Mouse (Mus musculus): ENCODE measurements at regions not wholly inside any gene's neighbourhood (a gene's known extent, or its start where the extent isn't known, plus 50 kb on each side); places are given as distances from the start of the nearest gene placed in this dataset.

DNA sequence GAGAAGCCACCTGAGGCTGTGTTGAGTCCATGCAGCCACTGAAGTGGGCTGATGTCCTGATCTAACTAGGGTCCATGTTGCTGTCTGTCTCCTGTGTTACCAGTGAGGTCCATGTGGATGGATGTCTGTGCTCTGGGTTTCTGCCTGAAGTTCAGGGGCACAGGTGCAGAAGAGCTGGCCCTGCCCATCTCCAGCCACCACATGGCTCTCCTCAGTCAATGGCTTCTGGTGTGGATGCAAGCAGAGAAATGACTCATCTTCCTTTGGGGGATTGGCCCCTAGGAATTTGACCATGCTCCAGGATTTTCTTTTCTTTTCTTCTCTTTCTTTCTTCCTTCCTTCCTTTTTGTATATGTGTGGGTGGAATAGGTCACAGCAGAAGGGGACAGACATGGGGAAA, 66.8 kb upstream of the Tgif1 start:
- H3K4me1 ChIP-seq (ENCODE audit: control insufficient read depth, insufficient read depth, low read length), result no peaks in the 10 kb centered on the region
- H3K27me3 ChIP-seq (ENCODE audit: control insufficient read depth, insufficient read depth, low read length), result no peaks in the 10 kb centered on the region
- no peak overlapping the region for H3K4me3 ChIP-seq (replicated peaks; ENCODE audit: insufficient read depth, low read depth, low read length)
- no peak for DNase-seq
- H3K27ac ChIP-seq (ENCODE audit: insufficient read depth, low read length), result no peak overlapping the region
- no peak for TF ChIP-seq POLR2A (IDR thresholded peaks at IDR 0.05; ENCODE audit: borderline replicate concordance, insufficient read depth, low read length)
- no peak for TF ChIP-seq CTCF (IDR thresholded peaks at IDR 0.05; ENCODE audit: borderline replicate concordance, insufficient read depth, low read depth, low read length)

DNA sequence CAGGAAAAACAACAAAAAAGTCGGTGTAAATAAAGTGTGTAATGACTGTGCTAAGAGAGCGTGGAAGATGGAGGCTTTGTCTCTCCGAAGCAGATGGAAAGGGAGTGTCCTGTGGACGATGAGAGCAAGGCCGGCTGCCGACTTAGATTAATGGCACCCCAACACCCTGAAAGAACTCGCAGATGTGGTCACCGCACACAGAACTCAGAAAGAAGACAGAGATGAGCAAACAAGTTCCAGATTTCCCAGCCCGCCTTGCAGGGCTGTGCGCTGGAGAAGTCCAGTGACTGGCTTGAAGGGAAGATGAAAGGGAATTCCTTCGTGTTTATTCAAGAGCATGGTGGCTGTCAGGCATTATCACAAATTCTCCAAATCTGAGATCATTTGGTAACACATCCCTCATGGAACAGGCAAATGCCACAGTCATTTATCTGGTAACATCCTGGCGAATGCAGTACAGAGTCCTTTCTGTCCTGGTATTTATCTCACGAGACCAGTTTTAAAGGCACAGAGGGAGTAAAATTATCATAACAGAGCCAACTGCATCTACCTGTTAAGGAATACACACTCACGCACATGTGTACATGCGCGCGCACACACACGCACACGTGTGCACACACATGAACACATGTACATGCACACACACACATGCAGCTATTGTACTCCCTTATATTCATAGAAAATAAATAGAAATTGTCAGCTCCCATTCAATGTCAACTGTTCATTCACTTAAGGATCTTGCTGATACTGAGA, 64.0 kb upstream of the Tgif1 start:
- Histone ChIP-seq H3K27me3 (ENCODE audit: control insufficient read depth, insufficient read depth, low read length) (no peaks in the 10 kb centered on the region), H3K27ac (ENCODE audit: insufficient read depth, low read length) (no peak overlapping the region), H3K4me3 (replicated peaks; ENCODE audit: insufficient read depth, low read depth, low read length) (no peak overlapping the region), H3K4me1 (ENCODE audit: control insufficient read depth, insufficient read depth, low read length) (no peaks in the 10 kb centered on the region)
- DNase-seq, result no peak
- 77% methylated on average over 19 of the region's 19 CpGs for WGBS
- TF ChIP-seq POLR2A (IDR thresholded peaks at IDR 0.05; ENCODE audit: borderline replicate concordance, insufficient read depth, low read length), result no peak
- TF ChIP-seq CTCF (IDR thresholded peaks at IDR 0.05; ENCODE audit: borderline replicate concordance, insufficient read depth, low read depth, low read length), result no peak

- Histone ChIP-seq H3K4me3 (replicated peaks; ENCODE audit: insufficient read depth, low read depth, low read length) (no peak overlapping the region), H3K27me3 (ENCODE audit: control insufficient read depth, insufficient read depth, low read length) (no peaks in the 10 kb centered on the region), H3K27ac (ENCODE audit: insufficient read depth, low read length) (no peak overlapping the region), H3K4me1 (ENCODE audit: control insufficient read depth, insufficient read depth, low read length) (no peaks in the 10 kb centered on the region)
- 69% methylated on average over 12 of the region's 12 CpGs for WGBS
- no peak for DNase-seq
- TF ChIP-seq POLR2A (IDR thresholded peaks at IDR 0.05; ENCODE audit: borderline replicate concordance, insufficient read depth, low read length) (no peak), CTCF (IDR thresholded peaks at IDR 0.05; ENCODE audit: borderline replicate concordance, insufficient read depth, low read depth, low read length) (no peak)
Observed at GRCm38 (mm10) chr17:70916089-70916750, 62.9 kb upstream of the Tgif1 start.

GRCm38 (mm10) chr17:70915445-70915844, 62.1 kb upstream of the Tgif1 start:
- 85% methylated on average over 6 of the region's 6 CpGs for WGBS
- H3K27ac ChIP-seq (ENCODE audit: insufficient read depth, low read length), result no peak overlapping the region

DNA sequence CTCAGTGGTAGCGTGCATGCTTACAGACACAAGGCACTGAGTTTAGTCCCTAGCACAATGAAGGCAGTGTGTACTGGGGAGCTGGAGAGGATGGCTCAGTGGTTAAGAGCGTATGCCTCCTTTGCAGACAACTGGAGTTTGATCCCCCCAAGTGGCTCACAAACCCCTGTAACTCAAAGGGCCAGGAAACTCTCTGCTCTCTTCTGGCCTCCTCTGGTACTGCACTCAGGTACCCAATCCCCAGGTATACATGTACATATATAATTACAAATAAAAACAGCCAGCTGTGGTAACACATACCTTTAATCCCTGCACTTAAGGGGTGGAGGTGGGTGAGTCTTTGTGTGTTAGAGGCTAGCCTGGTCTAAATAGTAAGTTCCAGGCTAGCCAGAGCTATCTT, 56.9 kb upstream of the Tgif1 start:
- Histone ChIP-seq H3K4me3 (replicated peaks; ENCODE audit: insufficient read depth, low read depth, low read length) (no peak overlapping the region), H3K27ac (ENCODE audit: insufficient read depth, low read length) (no peak overlapping the region), H3K4me1 (ENCODE audit: control insufficient read depth, insufficient read depth, low read length) (peaks cover 5% of the 10 kb centered on the region; the same call in 1 of the 2 replicates), H3K27me3 (ENCODE audit: control insufficient read depth, insufficient read depth, low read length) (no peaks in the 10 kb centered on the region)
- WGBS, result 93% methylated on average over 2 of the region's 2 CpGs
- DNase-seq, result no peak
- TF ChIP-seq POLR2A (IDR thresholded peaks at IDR 0.05; ENCODE audit: borderline replicate concordance, insufficient read depth, low read length) (no peak), CTCF (IDR thresholded peaks at IDR 0.05; ENCODE audit: borderline replicate concordance, insufficient read depth, low read depth, low read length) (no peak)

More at GRCm38 (mm10) chr17:70915445-70915844, 62.1 kb upstream of the Tgif1 start:
- Histone ChIP-seq H3K27me3 (ENCODE audit: control insufficient read depth, insufficient read depth, low read length) (no peaks in the 10 kb centered on the region), H3K4me1 (ENCODE audit: control insufficient read depth, insufficient read depth, low read length) (no peaks in the 10 kb centered on the region), H3K4me3 (replicated peaks; ENCODE audit: insufficient read depth, low read depth, low read length) (no peak overlapping the region)
- TF ChIP-seq CTCF (IDR thresholded peaks at IDR 0.05; ENCODE audit: borderline replicate concordance, insufficient read depth, low read depth, low read length) (no peak), POLR2A (IDR thresholded peaks at IDR 0.05; ENCODE audit: borderline replicate concordance, insufficient read depth, low read length) (no peak)
- no peak for DNase-seq

GRCm38 (mm10) chr17:70909573-70909972, 56.2 kb upstream of the Tgif1 start:
- Histone ChIP-seq H3K4me3 (replicated peaks; ENCODE audit: insufficient read depth, low read depth, low read length) (no peak overlapping the region), H3K27ac (ENCODE audit: insufficient read depth, low read length) (no peak overlapping the region), H3K4me1 (ENCODE audit: control insufficient read depth, insufficient read depth, low read length) (peaks cover 5% of the 10 kb centered on the region; the same call in 1 of the 2 replicates), H3K27me3 (ENCODE audit: control insufficient read depth, insufficient read depth, low read length) (no peaks in the 10 kb centered on the region)
- 74% methylated on average over 3 of the region's 3 CpGs for WGBS
- TF ChIP-seq CTCF (IDR thresholded peaks at IDR 0.05; ENCODE audit: borderline replicate concordance, insufficient read depth, low read depth, low read length) (no peak), POLR2A (IDR thresholded peaks at IDR 0.05; ENCODE audit: borderline replicate concordance, insufficient read depth, low read length) (no peak)
- no peak for DNase-seq

DNA sequence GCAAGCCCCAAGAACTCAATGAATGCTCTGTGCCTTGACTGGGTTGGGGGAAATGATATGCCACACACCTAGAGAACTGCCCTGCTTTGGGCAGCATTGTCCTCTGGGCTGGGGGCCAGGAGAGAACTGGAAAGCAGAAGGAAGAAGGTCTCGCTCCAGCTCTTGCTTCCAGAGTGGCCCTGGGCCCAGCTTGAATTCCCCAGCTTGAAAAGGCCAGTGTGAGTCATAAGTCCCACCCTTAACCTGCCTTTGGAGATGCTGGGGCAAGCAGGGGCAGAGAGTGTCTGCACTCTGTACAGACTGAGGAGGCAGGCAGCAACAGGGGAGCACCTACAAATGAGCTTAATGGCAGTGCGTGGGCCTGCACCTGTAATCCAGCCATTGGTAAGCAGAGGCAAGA, 55.0 kb upstream of the Tgif1 start:
- Histone ChIP-seq H3K4me3 (replicated peaks; ENCODE audit: insufficient read depth, low read depth, low read length) (no peak overlapping the region), H3K27me3 (ENCODE audit: control insufficient read depth, insufficient read depth, low read length) (no peaks in the 10 kb centered on the region), H3K4me1 (ENCODE audit: control insufficient read depth, insufficient read depth, low read length) (peaks cover 5% of the 10 kb centered on the region; the same call in 1 of the 2 replicates), H3K27ac (ENCODE audit: insufficient read depth, low read length) (no peak overlapping the region)
- 69% methylated on average over 2 of the region's 2 CpGs for WGBS
- peak in 1 of 2 experiments; percentile 22 for DNase-seq
- TF ChIP-seq POLR2A (IDR thresholded peaks at IDR 0.05; ENCODE audit: borderline replicate concordance, insufficient read depth, low read length) (no peak), CTCF (IDR thresholded peaks at IDR 0.05; ENCODE audit: borderline replicate concordance, insufficient read depth, low read depth, low read length) (no peak)
